Mouse (Mus musculus) left cerebral cortex, adult 8-10 months (tissue): Measurements from ENCODE around the gene Slc25a5. TPM values are rescaled to one million over a fixed set of nuclear protein-coding genes. Genes with fewer than 3 reads are reported as not detected.
"Not testable (repeated sequence)": the region's sequence is repeated elsewhere in the genome, so short reads cannot be mapped to it uniquely, and the experiment has no call there.

ENCODE experiments used
- DNase-seq, 2 experiments: peaks; one replicate each; pipeline ENCODE4 v3.0.0; 2022; ENCODE audit warnings: low spot score in 2 of 2
- total RNA-seq, 4 experiments: library from RNA; stranded (reverse); gene quantifications; 2 replicates each; pipeline ENCODE4 v1.2.4; 2022

Gene Slc25a5
- total RNA-seq, result 100 to 1,000 TPM; 337 to 365 (median 350) TPM

DNA sequence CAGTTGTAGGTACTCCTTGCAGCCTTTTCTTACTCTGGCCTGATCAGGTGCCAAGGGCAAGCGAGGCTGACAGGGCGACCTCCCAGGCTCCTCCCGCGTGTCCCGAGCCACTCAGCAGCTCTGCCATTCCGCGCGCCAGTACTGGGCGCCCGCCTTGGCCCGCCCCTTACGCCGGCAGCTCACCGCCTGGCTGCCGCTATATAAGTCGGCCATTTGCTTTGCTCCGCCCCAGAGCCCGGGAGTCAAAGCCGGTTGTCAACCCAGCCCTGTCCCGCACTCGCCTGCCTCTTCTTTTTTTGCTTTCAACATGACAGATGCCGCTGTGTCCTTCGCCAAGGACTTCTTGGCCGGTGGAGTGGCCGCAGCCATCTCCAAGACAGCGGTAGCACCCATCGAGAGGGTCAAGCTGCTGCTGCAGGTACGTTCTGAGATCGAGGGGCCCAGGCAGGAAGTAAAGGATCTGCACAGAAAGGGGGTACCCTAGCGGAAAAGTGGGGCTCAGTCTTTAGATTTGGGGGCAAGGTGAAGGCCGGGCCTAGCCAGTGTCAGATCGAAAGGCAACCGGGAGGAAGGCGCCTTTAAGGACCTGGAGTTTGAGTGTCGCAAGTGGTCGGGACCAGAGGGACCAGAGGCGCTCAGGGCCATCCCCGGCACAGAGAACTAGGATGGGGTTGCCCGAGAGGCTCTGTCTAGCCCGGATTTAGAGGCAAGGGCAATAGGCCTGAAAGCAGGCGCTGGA is at the start of gene Slc25a5:
Gene Slc25a5, plus strand, starts transcription at position 228 of the 739 bp plus-strand sequence.
- peak; percentile 54 to 83 for DNase-seq

DNA sequence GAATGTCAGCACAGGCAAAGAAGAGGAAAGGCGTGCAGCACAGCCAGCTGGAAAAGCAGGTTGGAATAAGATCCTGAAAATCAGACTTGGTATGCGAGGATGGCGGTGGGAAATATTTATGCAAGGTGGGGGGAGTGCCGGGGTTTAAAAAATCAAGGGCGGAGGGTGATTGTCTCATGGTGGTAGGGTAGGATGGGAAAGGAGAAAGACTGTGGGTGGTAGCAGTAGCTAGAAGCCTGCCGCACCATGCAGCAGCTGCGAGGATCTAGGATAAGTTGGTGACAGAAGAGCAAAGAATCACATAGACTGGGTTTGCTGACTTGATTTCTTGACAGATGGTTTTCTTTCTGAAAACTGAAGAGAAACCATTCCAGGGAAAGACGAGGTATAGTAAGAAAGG is 48.7 kb upstream of the Slc25a5 start:
- DNase-seq, result peak in 1 of 2 experiments; percentile 17

DNA sequence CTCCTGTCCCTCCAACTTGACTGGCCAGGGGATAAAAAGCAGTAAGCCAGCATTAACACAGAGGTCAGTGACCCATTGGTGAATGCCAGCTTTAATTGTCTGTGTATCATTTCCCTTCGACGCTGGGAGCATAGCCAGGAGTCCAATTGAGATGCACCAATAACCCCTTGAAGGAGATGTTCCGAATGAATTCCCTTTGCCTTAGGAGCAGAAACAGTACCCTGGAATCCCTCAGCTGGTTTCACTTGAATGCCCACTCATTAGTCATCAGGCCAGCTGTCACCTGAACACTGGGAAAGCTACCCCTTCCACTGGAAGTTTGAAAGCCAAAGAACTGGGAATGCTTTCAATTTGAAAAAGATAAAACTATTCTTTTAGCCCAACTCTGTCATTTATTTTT is 46.9 kb upstream of the Slc25a5 start:
- DNase-seq, result no peak

DNA sequence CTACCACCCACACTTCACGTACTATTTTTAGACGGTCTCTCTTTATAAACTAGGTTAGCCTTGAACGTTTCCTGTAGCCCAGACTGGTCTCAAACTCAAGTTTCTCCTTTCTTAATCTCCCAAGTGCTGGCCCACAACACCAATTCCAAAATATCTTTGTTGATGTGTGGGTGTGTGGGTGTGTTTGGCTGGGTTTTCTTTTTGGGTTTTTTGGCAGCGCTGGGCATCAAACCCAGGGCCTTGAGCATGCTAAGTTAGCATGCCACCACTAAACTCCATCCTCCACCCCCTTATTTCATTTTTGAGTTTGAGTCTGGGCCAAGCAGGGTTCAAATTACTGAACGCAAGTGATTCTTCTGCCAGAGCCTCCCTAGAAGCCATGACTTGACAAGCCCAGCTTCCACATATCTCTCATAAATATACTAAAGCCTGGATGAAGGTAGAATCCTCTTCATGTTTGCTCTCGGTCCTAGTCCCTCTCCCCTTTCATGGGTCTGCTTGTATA is 46.1 kb upstream of the Slc25a5 start:
- peak in 1 of 2 experiments; percentile 15 for DNase-seq

DNA sequence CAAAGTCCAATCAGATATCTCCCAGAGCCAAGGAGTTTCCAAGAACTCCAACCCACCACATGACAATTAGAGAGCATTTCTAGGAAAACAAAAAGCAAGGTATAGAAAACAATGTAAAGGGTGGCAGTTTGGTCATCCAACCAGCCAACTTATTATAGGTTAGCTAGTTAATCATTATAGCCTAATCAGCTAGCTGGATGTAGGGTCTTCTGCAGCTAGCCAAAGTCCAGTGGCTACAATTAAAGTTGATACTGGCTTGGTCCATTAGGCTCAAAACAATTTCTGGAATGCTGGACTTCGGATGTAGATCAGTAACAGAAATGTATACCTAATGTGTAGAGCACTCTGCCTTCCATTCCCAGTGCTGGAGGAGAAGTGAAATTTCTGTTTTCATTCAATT is 44.9 kb upstream of the Slc25a5 start:
- no peak for DNase-seq

DNA sequence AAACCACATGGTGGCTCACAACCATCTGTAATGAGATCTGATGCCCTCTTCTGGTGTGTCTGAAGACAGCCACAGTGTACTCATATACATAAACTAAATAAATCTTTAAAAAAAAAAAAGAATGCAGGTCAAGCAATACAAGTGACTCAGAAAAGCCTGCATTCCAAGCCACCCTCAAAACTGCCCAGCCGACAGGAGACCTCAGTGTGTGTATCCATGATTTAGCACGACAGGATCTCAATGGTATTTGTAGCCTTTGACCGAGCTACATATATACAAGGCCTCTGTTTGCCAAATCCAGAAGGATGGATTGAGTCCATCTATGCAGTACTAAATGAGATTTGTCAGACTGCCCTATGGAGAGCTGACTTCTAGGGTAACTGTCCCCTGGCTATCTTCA is 42.9 kb upstream of the Slc25a5 start:
- no peak for DNase-seq

DNA sequence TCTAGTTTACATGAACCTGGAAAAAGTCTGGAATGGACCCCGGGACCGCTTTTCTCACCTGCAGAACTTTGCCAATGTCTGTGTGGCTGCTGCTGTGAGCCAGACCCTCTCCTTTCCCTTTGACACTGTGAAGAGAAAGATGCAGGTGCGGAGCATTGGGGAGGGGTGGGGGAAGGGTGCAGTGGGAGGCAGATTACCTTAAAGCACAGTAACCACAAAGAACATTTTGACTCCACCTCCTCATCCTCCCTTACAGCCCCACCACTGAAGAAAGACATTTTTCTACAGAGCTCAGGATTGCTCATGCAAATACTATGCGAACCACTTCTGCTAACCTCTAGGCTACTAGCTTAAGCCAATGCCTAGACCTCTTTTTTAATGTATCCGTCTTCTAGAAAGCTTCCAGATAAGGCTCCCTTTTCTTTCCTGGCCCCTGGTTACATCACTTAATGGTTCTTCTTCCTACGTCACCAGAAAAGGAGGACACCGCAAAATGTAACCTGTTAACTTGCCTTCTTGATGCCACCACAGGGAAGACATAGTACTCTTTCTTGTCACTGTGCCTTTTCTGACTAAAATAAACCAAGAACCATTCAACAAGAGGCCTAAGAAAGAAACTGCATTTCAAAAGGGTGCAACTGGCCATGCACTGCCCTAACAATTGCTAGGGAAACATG is 37.5 kb upstream of the Slc25a5 start:
- no peak for DNase-seq

DNA sequence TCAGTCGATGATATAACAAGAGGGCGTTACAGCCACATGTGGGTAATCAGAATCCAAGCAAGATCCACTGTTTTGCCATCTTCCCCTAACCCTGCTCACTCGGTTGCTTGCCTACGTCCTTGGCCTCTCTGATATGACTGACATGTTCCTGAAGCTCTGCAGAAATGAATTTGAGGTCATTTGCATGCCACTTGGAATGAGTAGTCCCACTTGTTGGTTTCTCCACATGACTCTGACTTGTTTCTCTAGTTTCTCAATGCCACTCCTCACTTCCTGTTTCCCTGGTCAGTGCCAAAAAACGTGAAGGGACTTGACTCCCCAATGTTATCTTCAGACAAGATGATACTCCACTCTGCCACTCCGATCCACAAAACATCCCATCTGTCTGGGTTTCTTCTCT is 36.9 kb upstream of the Slc25a5 start:
- DNase-seq, result no peak

DNA sequence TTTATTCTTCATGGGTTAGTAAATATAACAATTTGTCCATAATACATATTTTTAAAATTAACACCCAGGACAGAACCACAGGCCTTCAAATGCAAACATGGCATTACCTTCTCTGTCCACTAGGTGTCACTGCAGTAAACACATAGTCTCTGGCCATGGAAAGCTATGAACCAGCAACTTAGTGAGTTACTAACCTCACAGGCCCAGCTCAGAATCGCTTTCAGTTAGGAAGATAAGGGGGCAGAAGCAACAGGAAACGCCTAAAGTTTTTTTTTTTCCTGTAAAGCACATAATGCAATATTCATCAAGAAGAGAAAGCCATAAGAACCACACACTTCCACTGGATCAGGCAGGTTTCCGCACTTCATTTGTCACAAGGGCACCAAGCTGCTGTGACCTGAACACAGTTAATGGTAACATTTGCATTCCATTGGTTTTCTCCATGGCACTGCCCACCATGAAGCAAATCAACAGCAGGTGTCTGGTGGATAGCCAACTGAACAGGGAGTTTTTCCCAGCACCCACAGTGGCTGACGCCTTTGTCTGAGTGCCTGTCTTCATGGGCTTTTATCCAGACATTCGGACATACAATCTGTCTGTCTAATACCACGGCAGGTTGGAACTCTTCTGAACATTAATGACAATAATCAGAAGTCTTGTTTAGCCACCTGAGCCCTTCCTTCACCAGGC is 34.4 kb upstream of the Slc25a5 start:
- DNase-seq, result no peak

DNA sequence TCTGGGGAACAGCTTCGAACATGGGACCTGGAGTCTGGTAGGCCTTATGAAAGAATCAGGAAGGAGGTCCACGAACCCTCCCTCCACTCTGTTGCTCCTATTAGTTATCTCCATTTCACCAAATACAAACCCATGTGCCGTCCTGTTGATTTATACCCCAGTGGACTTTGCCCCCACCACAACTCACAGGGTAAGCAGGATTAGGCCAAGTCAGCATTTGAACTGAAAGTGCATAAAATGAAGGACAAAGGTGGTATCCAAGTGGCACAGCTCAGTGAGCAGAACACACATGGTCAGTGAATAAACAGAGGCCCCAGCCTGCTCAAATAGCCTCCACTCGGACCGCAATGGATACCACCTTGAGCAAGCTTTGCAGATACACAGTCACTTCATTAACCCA is 33.2 kb upstream of the Slc25a5 start:
- no peak for DNase-seq

DNA sequence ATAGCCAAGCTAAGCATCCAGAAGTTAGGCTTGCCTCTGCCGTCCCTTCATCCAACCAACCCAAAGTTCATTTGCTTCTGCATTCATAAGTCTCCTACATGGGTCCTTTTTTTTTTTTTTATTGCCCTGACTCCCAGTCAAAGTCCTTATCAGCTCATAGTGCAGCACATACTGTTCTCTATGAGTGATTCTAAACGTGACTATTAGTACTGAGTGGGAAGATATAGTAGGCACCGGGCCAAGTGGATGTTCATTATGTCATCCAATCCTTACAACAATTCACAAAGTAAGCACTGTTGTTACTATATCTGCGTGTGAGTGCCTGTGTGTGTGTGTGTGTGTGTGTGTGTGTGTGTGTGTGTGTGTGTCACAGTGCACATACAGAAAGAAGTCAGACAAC is 32.6 kb upstream of the Slc25a5 start:
- no peak for DNase-seq

DNA sequence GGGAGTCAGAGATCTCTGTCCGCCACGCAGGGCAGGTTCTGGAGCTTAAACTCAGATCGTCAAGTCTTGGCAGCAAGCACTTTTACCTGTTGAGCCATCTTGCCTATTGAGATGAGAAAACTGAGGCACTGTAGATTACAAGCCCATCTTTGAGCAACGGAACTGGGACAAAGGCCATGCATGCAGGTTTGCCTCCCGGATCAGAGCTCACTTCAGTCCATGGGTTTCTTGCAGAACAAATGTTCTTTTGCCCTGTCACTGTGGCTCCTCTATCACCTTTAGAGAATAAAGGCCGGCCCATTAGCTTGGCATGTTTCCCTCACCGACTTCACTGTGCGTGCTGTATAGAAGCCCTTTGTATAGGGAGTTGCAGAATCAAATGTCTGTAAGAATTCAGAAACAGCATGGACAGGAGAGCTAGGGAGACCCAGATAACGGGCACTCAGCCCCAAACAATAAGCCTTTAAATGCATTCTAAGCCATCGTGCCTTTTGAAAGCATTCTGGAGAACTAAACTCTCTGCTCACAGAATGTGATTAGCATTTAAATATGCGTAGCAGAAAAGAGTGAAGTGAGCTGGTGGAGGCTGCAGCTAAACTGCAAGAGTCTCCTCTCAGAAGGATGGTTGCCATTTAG is 32.0 kb upstream of the Slc25a5 start:
- no peak for DNase-seq

DNA sequence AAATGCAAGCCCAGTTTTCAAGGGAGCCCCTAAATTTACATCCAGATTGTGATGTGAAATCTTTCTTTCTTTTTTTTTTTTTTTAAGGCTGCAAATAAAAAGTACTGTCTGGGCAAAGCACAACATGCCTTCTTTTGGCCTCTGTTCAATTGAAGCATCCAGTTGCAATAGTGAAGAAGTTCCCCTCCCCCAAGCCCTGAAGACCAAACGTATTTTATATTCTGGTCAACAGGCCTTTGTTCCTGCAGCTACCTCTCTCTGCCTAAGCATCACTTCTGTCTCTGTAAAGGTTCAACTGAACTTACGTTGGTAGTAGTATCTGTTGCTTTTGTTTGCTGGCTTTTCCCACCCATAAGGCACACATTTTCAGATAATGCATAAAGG is 31.5 kb upstream of the Slc25a5 start:
- no peak for DNase-seq

DNA sequence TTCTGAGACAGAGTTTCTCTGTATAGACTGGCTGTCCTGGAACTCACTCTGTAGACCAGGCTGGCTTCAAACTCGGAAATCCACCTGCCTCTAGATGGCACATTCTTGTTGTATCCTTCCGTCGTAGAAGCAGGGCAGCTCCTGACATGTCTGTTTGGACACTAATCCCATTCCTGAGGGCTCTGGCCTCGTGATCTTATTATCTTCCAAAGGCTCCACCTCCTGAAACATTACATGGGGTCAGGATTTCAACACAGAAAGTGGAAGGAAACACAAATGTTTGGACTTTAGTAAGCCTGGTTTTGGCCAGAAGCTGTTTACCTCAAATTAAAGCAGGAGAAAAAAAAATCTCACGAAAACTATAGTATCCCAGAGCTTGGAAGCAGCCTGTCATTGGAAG is 28.1 kb upstream of the Slc25a5 start:
- no peak for DNase-seq

DNA sequence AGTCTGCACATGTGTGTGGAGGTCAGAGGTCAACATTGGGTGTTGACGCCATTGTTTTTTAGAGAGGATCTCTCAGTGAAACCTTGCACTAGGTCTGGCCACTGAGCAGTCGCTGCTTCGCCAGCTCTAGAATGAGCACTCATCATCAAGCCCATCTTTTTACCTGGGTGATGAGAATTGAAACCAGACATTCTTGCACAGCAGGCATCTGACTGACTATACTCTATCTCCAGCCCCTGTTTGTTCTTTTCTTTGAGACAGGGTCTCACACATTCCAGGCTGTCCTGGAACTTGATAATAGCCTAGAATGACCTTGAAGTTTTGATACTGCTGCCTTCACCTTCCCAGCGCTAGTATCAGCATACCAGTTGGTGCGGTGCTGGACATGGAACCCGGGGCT is 22.9 kb upstream of the Slc25a5 start:
- no peak for DNase-seq

DNA sequence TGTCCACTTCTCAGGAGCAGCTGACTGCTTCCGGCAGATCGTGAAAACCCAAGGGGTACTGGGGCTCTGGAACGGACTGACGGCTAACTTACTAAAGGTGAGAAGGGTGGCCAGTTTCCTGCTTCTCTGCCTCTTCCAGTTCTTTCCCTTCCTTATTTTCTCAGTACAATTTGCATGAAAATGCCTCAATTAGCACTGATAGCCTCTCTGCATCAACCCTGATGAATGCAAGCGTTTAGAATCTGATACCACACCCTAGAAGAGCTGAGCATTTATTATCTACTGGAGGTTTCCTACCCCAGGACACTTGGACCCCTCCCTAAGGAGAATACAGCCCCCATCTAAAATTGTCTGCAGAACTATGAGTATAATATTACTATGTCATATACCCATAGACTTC is 19.9 kb upstream of the Slc25a5 start:
- DNase-seq, result no peak

DNA sequence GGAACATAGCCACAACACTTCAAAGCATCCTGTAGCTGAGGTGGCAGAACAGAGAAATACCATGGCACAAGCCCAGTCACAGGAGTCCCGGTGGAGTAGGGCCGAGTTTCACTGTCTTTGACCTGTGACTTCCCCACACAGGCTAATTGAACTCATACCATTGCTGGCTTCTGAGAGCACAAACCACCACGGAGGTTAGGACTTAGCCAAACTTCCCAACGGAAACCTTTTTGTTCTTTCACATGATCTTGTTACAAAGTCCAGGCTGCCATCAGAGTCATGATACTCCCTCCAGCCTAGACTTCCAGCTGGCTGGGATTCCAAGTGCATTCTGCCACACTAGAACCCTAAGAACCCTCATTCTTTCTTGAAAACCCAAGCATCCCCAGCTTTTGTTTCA is 17.8 kb upstream of the Slc25a5 start:
- DNase-seq, result no peak

DNA sequence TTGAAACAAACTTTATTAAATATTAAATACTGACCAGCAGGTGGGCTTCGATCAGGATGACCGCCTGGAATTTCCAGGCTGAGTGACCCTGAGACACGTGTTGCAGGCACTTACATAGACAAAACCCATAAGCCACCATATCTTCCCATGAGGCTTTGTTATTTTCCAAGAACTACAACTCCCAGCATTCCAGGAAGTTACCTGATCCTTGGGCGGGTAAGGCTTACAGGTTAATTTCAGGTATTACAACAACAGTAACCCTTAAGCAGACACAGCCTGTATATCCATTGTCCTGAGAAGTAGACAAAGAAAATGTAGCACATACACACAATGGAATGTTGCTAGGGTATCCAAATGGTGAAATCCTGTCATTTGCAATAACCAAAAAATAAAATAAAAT is 6.1 kb upstream of the Slc25a5 start:
- DNase-seq, result no peak

DNA sequence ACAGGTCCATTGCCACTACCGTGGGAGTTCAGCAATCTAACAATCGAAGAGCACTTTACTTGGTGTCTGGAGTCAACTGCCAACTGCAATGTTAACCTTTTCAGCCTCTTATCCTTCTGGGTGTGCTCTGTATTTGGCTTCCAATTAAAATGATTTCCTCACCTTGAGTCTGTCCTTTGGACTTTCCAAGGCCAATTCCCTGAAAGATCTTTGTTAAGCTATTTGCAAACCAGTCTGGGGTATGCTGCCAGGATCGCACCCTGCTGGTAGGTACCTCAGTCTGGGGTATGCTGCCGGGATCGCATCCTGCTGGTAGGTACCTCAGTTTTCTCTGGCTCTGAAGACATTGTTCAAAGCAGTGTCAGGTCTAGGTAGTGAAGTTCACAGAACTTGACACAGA is 880 bp upstream of the Slc25a5 start:
- DNase-seq, result no peak

DNA sequence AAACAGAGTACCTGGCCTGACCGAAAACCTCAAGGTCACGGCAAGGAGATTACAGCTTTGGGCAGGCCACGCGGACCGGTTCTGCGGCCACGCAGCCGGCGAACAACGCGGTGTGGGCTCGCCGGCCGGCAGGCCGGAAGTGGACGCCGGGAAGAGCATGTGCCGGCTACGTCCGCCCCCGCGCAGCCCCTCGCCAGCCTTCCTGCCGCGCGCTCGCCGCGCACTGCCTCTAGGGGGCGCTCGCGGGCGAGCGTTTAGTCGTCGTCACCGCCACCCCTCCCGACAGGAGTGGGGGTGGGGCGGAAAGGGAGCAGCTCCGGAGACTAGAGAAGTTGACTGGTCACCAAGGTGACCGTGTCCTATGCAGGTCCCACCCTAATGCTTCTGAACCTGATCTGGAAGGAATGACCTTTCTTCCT is 721 bp downstream of the Slc25a5 start:
- peak; percentile 55 to 82 for DNase-seq

DNA sequence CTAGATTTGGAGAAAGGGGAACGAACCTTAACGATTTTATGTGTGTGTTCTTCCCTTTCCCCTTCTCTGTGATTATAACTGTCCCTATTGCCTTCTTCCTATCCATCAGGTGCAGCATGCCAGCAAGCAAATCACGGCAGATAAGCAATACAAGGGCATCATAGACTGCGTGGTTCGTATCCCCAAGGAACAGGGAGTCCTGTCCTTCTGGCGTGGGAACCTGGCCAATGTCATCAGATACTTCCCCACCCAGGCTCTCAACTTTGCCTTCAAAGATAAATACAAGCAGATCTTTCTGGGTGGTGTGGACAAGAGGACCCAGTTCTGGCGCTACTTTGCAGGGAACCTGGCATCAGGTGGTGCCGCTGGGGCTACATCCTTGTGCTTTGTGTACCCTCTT is 1.3 kb downstream of the Slc25a5 start:
- DNase-seq, result not testable (repeated sequence)
